19 mouse cellular contexts compared by ENCODE assay signal in the genomic region with DNA sequence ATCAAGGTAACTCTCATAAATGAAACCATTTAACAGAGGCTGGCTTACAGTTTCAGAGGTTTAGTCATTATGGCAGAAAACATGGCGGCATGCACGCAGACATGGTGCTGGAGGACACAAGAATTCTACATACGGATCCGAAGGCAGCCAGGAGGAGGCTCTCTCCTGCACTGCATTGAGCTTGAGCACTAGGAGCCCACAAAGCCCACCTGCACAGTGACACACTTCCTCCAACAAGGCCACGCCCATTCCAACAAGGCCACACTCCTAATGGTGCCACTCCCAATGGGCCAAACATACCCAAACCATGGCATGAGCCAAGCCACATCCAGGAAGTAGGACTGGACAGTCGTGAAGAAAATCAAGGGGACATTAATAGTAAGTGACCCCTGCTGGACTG. TPM values are rescaled to one million over a fixed set of nuclear protein-coding genes. Genes with fewer than 3 reads are reported as not detected.
DNase-seq lines count a peak whose midpoint lies in the region; ATAC-seq and TF ChIP-seq lines count a peak whose summit lies in the region.
"Had no signal": no experiment of that assay in that cellular context is flagged by ENCODE, and none has a peak within 500 bp of the region (broad histone marks: within the 10 kb centered on the region; RNA-seq: fewer than 3 reads in every experiment).

No protein-coding gene starts in this region.

- no peaks in the 10 kb centered on the region for H3K36me3 ChIP-seq in lung, embryonic 15.5 days
- H3K36me3 ChIP-seq in stomach, postnatal 0 days (ENCODE audit: control insufficient read depth, insufficient read depth, low read length), result no peaks in the 10 kb centered on the region
- no peaks in the 10 kb centered on the region for H3K36me3 ChIP-seq in liver, postnatal 0 days (replicated peaks; ENCODE audit: insufficient read depth, low read length)
- H3K36me3 ChIP-seq: heart, embryonic 13.5 days; hindbrain, embryonic 15.5 days had no signal

- DNase-seq in lung, postnatal 4 days, result no peak
- DNase-seq in ES-CJ7 (ENCODE audit: low read depth, low spot score) (peak; percentile 66), ZHBTc4 (ENCODE audit: low read depth, low spot score) (peak; percentile 69)
- DNase-seq in stomach, postnatal 0 days (ENCODE audit: low spot score), result no peak
- no peak for DNase-seq in liver, postnatal 0 days
- DNase-seq in gastrocnemius, postnatal 10 days, result no peak
- DNase-seq: adrenal gland, adult 2 months; adrenal gland, postnatal 25 days; cerebellum, adult 2 months; cerebellum, postnatal 10 days; gastrocnemius, adult 2 months; gastrocnemius, postnatal 36 days; heart, adult 11 months; heart, postnatal 36 days had no signal

- TF ChIP-seq CTCF in stomach, postnatal 0 days (IDR thresholded peaks at IDR 0.05; ENCODE audit: low read depth), result no peak
- TF ChIP-seq CTCF in liver, postnatal 0 days (IDR thresholded peaks at IDR 0.05; ENCODE audit: low read depth), result no peak

- 91% methylated on average over 6 of the region's 6 CpGs for WGBS in lung, embryonic 15.5 days
- 92% methylated on average over 6 of the region's 6 CpGs for WGBS in stomach, postnatal 0 days
- WGBS in liver, postnatal 0 days (ENCODE audit: insufficient replicate concordance), result 87% methylated on average over 6 of the region's 6 CpGs

- no peak for TF ChIP-seq EP300 in stomach, postnatal 0 days (optimal IDR thresholded peaks at IDR 0.05)
- no peak for TF ChIP-seq EP300 in liver, postnatal 0 days (IDR thresholded peaks at IDR 0.05; ENCODE audit: low read depth)

- no peak overlapping the region for H3K4me3 ChIP-seq in lung, embryonic 15.5 days
- H3K4me3 ChIP-seq in stomach, postnatal 0 days (ENCODE audit: low read depth, low read length), result no peak overlapping the region
- H3K4me3 ChIP-seq in liver, postnatal 0 days (ENCODE audit: low read depth, low read length), result no peak overlapping the region
- H3K4me3 ChIP-seq: embryonic facial prominence, embryonic 10.5 days; gastrocnemius, adult 2 months; heart, embryonic 13.5 days; hindbrain, embryonic 15.5 days had no signal

- no peaks in the 10 kb centered on the region for H3K9me3 ChIP-seq in lung, embryonic 15.5 days
- H3K9me3 ChIP-seq in stomach, postnatal 0 days (ENCODE audit: control insufficient read depth, low read length), result no peaks in the 10 kb centered on the region
- no peaks in the 10 kb centered on the region for H3K9me3 ChIP-seq in liver, postnatal 0 days (ENCODE audit: low read length)
- H3K9me3 ChIP-seq: embryonic facial prominence, embryonic 10.5 days; heart, embryonic 13.5 days; hindbrain, embryonic 15.5 days had no signal

- no peaks in the 10 kb centered on the region for H3K27me3 ChIP-seq in lung, embryonic 15.5 days
- H3K27me3 ChIP-seq in stomach, postnatal 0 days (ENCODE audit: control insufficient read depth, insufficient read depth, low read length), result no peaks in the 10 kb centered on the region
- no peaks in the 10 kb centered on the region for H3K27me3 ChIP-seq in liver, postnatal 0 days (ENCODE audit: insufficient read depth, low read length)
- H3K27me3 ChIP-seq: heart, embryonic 13.5 days; hindbrain, embryonic 15.5 days had no signal

- no peak overlapping the region for H3K9ac ChIP-seq in lung, embryonic 15.5 days
- H3K9ac ChIP-seq in stomach, postnatal 0 days (ENCODE audit: low read length), result no peak overlapping the region
- no peak overlapping the region for H3K9ac ChIP-seq in liver, postnatal 0 days (replicated peaks)
- H3K9ac ChIP-seq: heart, embryonic 13.5 days; hindbrain, embryonic 15.5 days had no signal

- no peak overlapping the region for H3K4me2 ChIP-seq in lung, embryonic 15.5 days
- H3K4me2 ChIP-seq in stomach, postnatal 0 days (replicated peaks; ENCODE audit: low read depth), result no peak overlapping the region
- no peak overlapping the region for H3K4me2 ChIP-seq in liver, postnatal 0 days (ENCODE audit: low read depth, low read length)
- H3K4me2 ChIP-seq: heart, embryonic 13.5 days; hindbrain, embryonic 15.5 days had no signal

- ATAC-seq in lung, embryonic 15.5 days (ENCODE audit: borderline replicate concordance, extremely low read depth, low FRiP score, low TSS enrichment), result 0 out of 2 replicates have a peak, but pooled peaks have one; percentile 12
- ATAC-seq in stomach, postnatal 0 days (ENCODE audit: low FRiP score, low TSS enrichment), result no peak
- no peak for ATAC-seq in liver, postnatal 0 days
- ATAC-seq: forebrain, embryonic 14.5 days had no signal

- peaks cover 65% of the 10 kb centered on the region for H3K4me1 ChIP-seq in lung, embryonic 15.5 days
- 0 out of 2 replicates have a peak, but pooled peaks cover 10% of the 10 kb centered on the region for H3K4me1 ChIP-seq in stomach, postnatal 0 days (replicated peaks; ENCODE audit: control insufficient read depth, insufficient read depth)
- peaks cover 6% of the 10 kb centered on the region for H3K4me1 ChIP-seq in liver, postnatal 0 days (ENCODE audit: insufficient read depth)

- H3K27ac ChIP-seq in lung, embryonic 15.5 days, result peak overlapping the region; percentile 91; the same call in 1 of the 2 replicates
- H3K27ac ChIP-seq in stomach, postnatal 0 days (replicated peaks), result peak overlapping the region; percentile 61
- H3K27ac ChIP-seq in liver, postnatal 0 days (ENCODE audit: low read depth), result no peak overlapping the region
- H3K27ac ChIP-seq: gastrocnemius, adult 2 months; heart, embryonic 13.5 days; hindbrain, embryonic 15.5 days had no signal

RNA-seq across cellular contexts. Expression of a gene that starts 18.0 kb away (rescaled TPM):
- 134 and 142 TPM in 2 replicates for polyA plus RNA-seq in lung, embryonic 15.5 days (2015; fragmentation: Nextera tagmentation; extraction: Ambion mirVana)
- polyA plus RNA-seq in stomach, postnatal 0 days (2015; fragmentation: Nextera tagmentation; extraction: Ambion mirVana), result 29.4 and 32.1 TPM in 2 replicates
- polyA plus RNA-seq in liver, postnatal 0 days (2015; fragmentation: Nextera tagmentation; extraction: Ambion mirVana), result 3.0 and 3.5 TPM in 2 replicates
- total RNA-seq in gastrocnemius, postnatal 10 days (2021), result 10 to 100 TPM; 12.6 to 19.3 TPM

RNA-seq across cellular contexts. Expression of a gene that starts 34.5 kb away (rescaled TPM):
- 24.9 and 25.8 TPM in 2 replicates for polyA plus RNA-seq in lung, embryonic 15.5 days (2015; fragmentation: Nextera tagmentation; extraction: Ambion mirVana)
- polyA plus RNA-seq in stomach, postnatal 0 days (2015; fragmentation: Nextera tagmentation; extraction: Ambion mirVana), result 34.5 and 34.8 TPM in 2 replicates
- polyA plus RNA-seq in liver, postnatal 0 days (2015; fragmentation: Nextera tagmentation; extraction: Ambion mirVana), result 10.7 and 12.6 TPM in 2 replicates
- 10 to 100 TPM; 18.7 to 19.5 TPM for total RNA-seq in gastrocnemius, postnatal 10 days (2021)

RNA-seq across cellular contexts. Expression of a gene that starts 34.7 kb away (rescaled TPM):
- polyA plus RNA-seq in lung, embryonic 15.5 days (2015; fragmentation: Nextera tagmentation; extraction: Ambion mirVana), result 106 TPM in 2 replicates
- polyA plus RNA-seq in stomach, postnatal 0 days (2015; fragmentation: Nextera tagmentation; extraction: Ambion mirVana), result 96.4 and 98.8 TPM in 2 replicates
- 75.2 and 79.3 TPM in 2 replicates for polyA plus RNA-seq in liver, postnatal 0 days (2015; fragmentation: Nextera tagmentation; extraction: Ambion mirVana)
- 100 to 1,000 TPM; 101 to 117 TPM for total RNA-seq in gastrocnemius, postnatal 10 days (2021)

RNA-seq across cellular contexts. Expression of a gene that starts 38.8 kb away (rescaled TPM):
- 48.2 and 49.5 TPM in 2 replicates for polyA plus RNA-seq in lung, embryonic 15.5 days (2015; fragmentation: Nextera tagmentation; extraction: Ambion mirVana)
- polyA plus RNA-seq in stomach, postnatal 0 days (2015; fragmentation: Nextera tagmentation; extraction: Ambion mirVana), result 12.9 and 14.0 TPM in 2 replicates
- polyA plus RNA-seq in liver, postnatal 0 days (2015; fragmentation: Nextera tagmentation; extraction: Ambion mirVana), result 5.2 and 6.2 TPM in 2 replicates
- total RNA-seq in gastrocnemius, postnatal 10 days (2021), result 10 to 100 TPM; 39.8 to 50.5 TPM

RNA-seq across cellular contexts. Expression of a gene that starts 55.3 kb away (rescaled TPM):
- 10.4 and 10.7 TPM in 2 replicates for polyA plus RNA-seq in lung, embryonic 15.5 days (2015; fragmentation: Nextera tagmentation; extraction: Ambion mirVana)
- polyA plus RNA-seq in stomach, postnatal 0 days (2015; fragmentation: Nextera tagmentation; extraction: Ambion mirVana), result 3.7 and 4.3 TPM in 2 replicates
- polyA plus RNA-seq in liver, postnatal 0 days (2015; fragmentation: Nextera tagmentation; extraction: Ambion mirVana), result 1.3 and 1.9 TPM in 2 replicates
- total RNA-seq in gastrocnemius, postnatal 10 days (2021), result 10 to 100 TPM; 66.9 to 75.5 TPM

Comparison
In these comparisons a context has a peak if more than half of its experiments do, and no peak if none do; other contexts are left out.
1. DNase-seq: peak in ES-CJ7 (single experiment) and ZHBTc4 (single experiment); none in lung, postnatal 4 days (0 of 2), stomach, postnatal 0 days (single experiment), liver, postnatal 0 days (single experiment) and gastrocnemius, postnatal 10 days (single experiment).